Mouse (Mus musculus): Measurements from ENCODE around the gene Foxo6.

- TF ChIP-seq CTCF (IDR thresholded peaks at IDR 0.05; ENCODE audit: low read depth) (no peak), EP300 (optimal IDR thresholded peaks at IDR 0.05) (no peak)
These were observed 30.4 kb upstream of the Foxo6 start for GRCm38 (mm10) chr4:120317541-120317940.
